Mouse (Mus musculus) hindbrain, embryonic 10.5 days (tissue): ENCODE results near the gene Secisbp2. TPM values are rescaled to one million over a fixed set of nuclear protein-coding genes. Genes with fewer than 3 reads are reported as not detected.
"Not testable (repeated sequence)": the region's sequence is repeated elsewhere in the genome, so short reads cannot be mapped to it uniquely, and the experiment has no call there.

Source experiments
- DNase-seq: peaks from one replicate; pipeline ENCODE4 v3.0.0-alpha.2; 2017; ENCODE audit warnings: low spot score
- H3K27ac ChIP-seq: fragments of 300-500 bp; sonication (generic); 2 replicates; pipeline ENCODE4 v1.5.1; 2016; ENCODE audit warnings: mild to moderate bottlenecking, moderate library complexity
- H3K27me3 ChIP-seq: fragments of 300-500 bp; sonication (generic); 2 replicates; pipeline ENCODE4 v1.6.1; 2016; ENCODE audit warnings: mild to moderate bottlenecking; ENCODE audit not compliant: poor library complexity, insufficient read depth, severe bottlenecking
- H3K36me3 ChIP-seq: fragments of 300-500 bp; sonication (generic); 2 replicates; pipeline ENCODE4 v1.6.1; 2016; ENCODE audit warnings: mild to moderate bottlenecking, moderate library complexity
- H3K4me1 ChIP-seq: fragments of 300-500 bp; sonication (generic); replicated peaks from 2 replicates; pipeline ENCODE4 v1.6.1; 2016; ENCODE audit warnings: mild to moderate bottlenecking
- H3K4me3 ChIP-seq: fragments of 300-500 bp; sonication (generic); 2 replicates; pipeline ENCODE4 v1.5.1; 2016; ENCODE audit warnings: mild to moderate bottlenecking, moderate library complexity
- H3K9me3 ChIP-seq: fragments of 300-500 bp; sonication (generic); 2 replicates; pipeline ENCODE4 v1.6.1; 2016; ENCODE audit warnings: mild to moderate bottlenecking, moderate library complexity
- WGBS: fragments of 180-500 bp; shearing (Covaris S2); methylation state at CpG from one replicate; pipeline ENCODE4 v1.1.7; 2016; 5-methylcytosine and 5-hydroxymethylcytosine counted together
- polyA plus RNA-seq: library from polyadenylated mRNA; unstranded; fragments of >200 nt; fragmentation: Nextera tagmentation; extraction: Ambion mirVana; gene quantifications from 2 replicates; pipeline ENCODE4 v1.2.1, GENCODE M21; 2016

Gene Secisbp2
- polyA plus RNA-seq, 1 experiment from 2014 or later = 27.4 TPM

- H3K4me3 ChIP-seq = peak overlapping the region; percentile 92
- H3K36me3 ChIP-seq = peaks cover 16% of the 10 kb centered on the region
- peaks cover 41% of the 10 kb centered on the region for H3K4me1 ChIP-seq
- 27% methylated on average over 3 of the region's 3 CpGs for WGBS
- no peak overlapping the region for H3K27ac ChIP-seq
- DNase-seq = no peak
- H3K27me3 ChIP-seq = no peaks in the 10 kb centered on the region
- H3K9me3 ChIP-seq = no peaks in the 10 kb centered on the region
Measured at GRCm38 (mm10) chr13:51646362-51647027, 5.0 kb upstream of the Secisbp2 start.

- Histone ChIP-seq H3K27me3 (no peaks in the 10 kb centered on the region), H3K4me1 (peaks cover 45% of the 10 kb centered on the region), H3K4me3 (peak overlapping the region; percentile 92), H3K9me3 (no peaks in the 10 kb centered on the region), H3K36me3 (peaks cover 20% of the 10 kb centered on the region), H3K27ac (no peak overlapping the region)
- no peak for DNase-seq
- 90% methylated on average over 3 of the region's 3 CpGs for WGBS
Measured at GRCm38 (mm10) chr13:51647770-51648169, 3.7 kb upstream of the Secisbp2 start.

GRCm38 (mm10) chr13:51648237-51648636 lies 3.3 kb upstream of the Secisbp2 start:
- H3K9me3 ChIP-seq = no peaks in the 10 kb centered on the region
- peaks cover 45% of the 10 kb centered on the region for H3K4me1 ChIP-seq
- WGBS = 92% methylated on average over 4 of the region's 4 CpGs

GRCm38 (mm10) chr13:51649740-51650139 lies 1.8 kb upstream of the Secisbp2 start:
- Histone ChIP-seq H3K4me3 (no peak overlapping the region), H3K9me3 (no peaks in the 10 kb centered on the region), H3K27me3 (no peaks in the 10 kb centered on the region), H3K4me1 (peaks cover 45% of the 10 kb centered on the region), H3K27ac (no peak overlapping the region), H3K36me3 (peaks cover 40% of the 10 kb centered on the region)
- 78% methylated on average over 1 of the region's 1 CpGs for WGBS
- no peak for DNase-seq

More at GRCm38 (mm10) chr13:51648237-51648636, 3.3 kb upstream of the Secisbp2 start:
- Histone ChIP-seq H3K4me3 (peak overlapping the region; percentile 92), H3K36me3 (peaks cover 25% of the 10 kb centered on the region), H3K27me3 (no peaks in the 10 kb centered on the region), H3K27ac (no peak overlapping the region)
- no peak for DNase-seq

GRCm38 (mm10) chr13:51653159-51653558 lies 1.7 kb downstream of the Secisbp2 start:
- H3K4me3 ChIP-seq = no peak overlapping the region
- H3K9me3 ChIP-seq = no peaks in the 10 kb centered on the region
- DNase-seq = no peak
- WGBS = 94% methylated on average over 6 of the region's 6 CpGs
- peaks cover 74% of the 10 kb centered on the region for H3K36me3 ChIP-seq
- H3K27ac ChIP-seq = no peak overlapping the region
- H3K4me1 ChIP-seq = peaks cover 27% of the 10 kb centered on the region
- no peaks in the 10 kb centered on the region for H3K27me3 ChIP-seq

GRCm38 (mm10) chr13:51653961-51654360 lies 2.5 kb downstream of the Secisbp2 start:
- Histone ChIP-seq H3K4me1 (peaks cover 21% of the 10 kb centered on the region), H3K36me3 (peaks cover 82% of the 10 kb centered on the region), H3K27ac (no peak overlapping the region), H3K27me3 (no peaks in the 10 kb centered on the region), H3K9me3 (no peaks in the 10 kb centered on the region), H3K4me3 (no peak overlapping the region)
- no peak for DNase-seq
- WGBS = 92% methylated on average over 9 of the region's 9 CpGs

- Histone ChIP-seq H3K27me3 (no peaks in the 10 kb centered on the region), H3K4me1 (peaks cover 11% of the 10 kb centered on the region), H3K27ac (no peak overlapping the region), H3K36me3 (peaks cover 91% of the 10 kb centered on the region), H3K9me3 (no peaks in the 10 kb centered on the region), H3K4me3 (no peak overlapping the region)
- WGBS = 94% methylated on average over 13 of the region's 13 CpGs
- no peak for DNase-seq
Measured at GRCm38 (mm10) chr13:51656516-51657235, 5.2 kb downstream of the Secisbp2 start.

GRCm38 (mm10) chr13:51658094-51658493 lies 6.6 kb downstream of the Secisbp2 start:
- H3K4me1 ChIP-seq = no peaks in the 10 kb centered on the region
- WGBS = 92% methylated on average over 3 of the region's 3 CpGs
- H3K27me3 ChIP-seq = no peaks in the 10 kb centered on the region
- H3K4me3 ChIP-seq = no peak overlapping the region
- no peak overlapping the region for H3K27ac ChIP-seq
- H3K9me3 ChIP-seq = no peaks in the 10 kb centered on the region
- DNase-seq = no peak
- peaks cover 98% of the 10 kb centered on the region for H3K36me3 ChIP-seq

GRCm38 (mm10) chr13:51659573-51659972 lies 8.1 kb downstream of the Secisbp2 start:
- Histone ChIP-seq H3K9me3 (no peaks in the 10 kb centered on the region), H3K4me1 (no peaks in the 10 kb centered on the region), H3K27me3 (no peaks in the 10 kb centered on the region), H3K4me3 (no peak overlapping the region), H3K36me3 (peaks cover 96% of the 10 kb centered on the region), H3K27ac (no peak overlapping the region)
- 96% methylated on average over 7 of the region's 7 CpGs for WGBS
- DNase-seq = no peak

GRCm38 (mm10) chr13:51663561-51663960 lies 12.1 kb downstream of the Secisbp2 start:
- Histone ChIP-seq H3K27me3 (no peaks in the 10 kb centered on the region), H3K27ac (no peak overlapping the region), H3K36me3 (peaks cover 96% of the 10 kb centered on the region), H3K4me1 (no peaks in the 10 kb centered on the region), H3K9me3 (no peaks in the 10 kb centered on the region), H3K4me3 (no peak overlapping the region)
- 89% methylated on average over 2 of the region's 2 CpGs for WGBS
- no peak for DNase-seq

- WGBS = 92% methylated on average over 12 of the region's 12 CpGs
- H3K27ac ChIP-seq, H3K4me3 ChIP-seq, H3K9me3 ChIP-seq, DNase-seq, H3K4me1 ChIP-seq, H3K27me3 ChIP-seq: not testable (repeated sequence)
- H3K36me3 ChIP-seq = peaks cover 92% of the 10 kb centered on the region
Measured at GRCm38 (mm10) chr13:51668195-51668594, 16.7 kb downstream of the Secisbp2 start.

- Histone ChIP-seq H3K27me3 (no peaks in the 10 kb centered on the region), H3K36me3 (peaks cover 96% of the 10 kb centered on the region), H3K9me3 (no peaks in the 10 kb centered on the region), H3K4me3 (no peak overlapping the region), H3K4me1 (no peaks in the 10 kb centered on the region), H3K27ac (no peak overlapping the region)
- DNase-seq = no peak
- 92% methylated on average over 4 of the region's 4 CpGs for WGBS
Measured at GRCm38 (mm10) chr13:51676641-51677040, 25.1 kb downstream of the Secisbp2 start.

GRCm38 (mm10) chr13:51677041-51677440 lies 25.5 kb downstream of the Secisbp2 start:
- Histone ChIP-seq H3K27me3 (no peaks in the 10 kb centered on the region), H3K36me3 (peaks cover 97% of the 10 kb centered on the region), H3K27ac (no peak overlapping the region), H3K4me3 (no peak overlapping the region), H3K9me3 (no peaks in the 10 kb centered on the region), H3K4me1 (no peaks in the 10 kb centered on the region)
- no peak for DNase-seq
- WGBS = 96% methylated on average over 12 of the region's 12 CpGs
